Mouse (Mus musculus): ENCODE data around the gene Pin1rt1.

Pin1rt1 gene

GRCm38 (mm10) chr2:104712486-104712809 lies 3.7 kb downstream of the Pin1rt1 start:
- no peak for DNase-seq (ENCODE audit: low read depth)

GRCm38 (mm10) chr2:104711585-104712485 lies 4.3 kb downstream of the Pin1rt1 start, which contains the start of gene Tcp11l1:
Gene Tcp11l1 (minus strand): TSS chr2:104712169.
- DNase-seq (ENCODE audit: low read depth), result peak; percentile 19

GRCm38 (mm10) chr2:104710670-104711370 lies 5.4 kb downstream of the Pin1rt1 start:
- DNase-seq (ENCODE audit: low read depth), result no peak

GRCm38 (mm10) chr2:104709786-104710337 lies 6.3 kb downstream of the Pin1rt1 start:
- DNase-seq (ENCODE audit: low read depth), result no peak

- DNase-seq (ENCODE audit: low read depth), result no peak
Observed at GRCm38 (mm10) chr2:104704355-104704754, 11.8 kb downstream of the Pin1rt1 start.

- DNase-seq (ENCODE audit: low read depth), result no peak
Observed at GRCm38 (mm10) chr2:104703158-104703557, 13.0 kb downstream of the Pin1rt1 start.

- no peak for DNase-seq (ENCODE audit: low read depth)
Observed at GRCm38 (mm10) chr2:104699659-104700058, 16.5 kb downstream of the Pin1rt1 start.

GRCm38 (mm10) chr2:104692551-104692950 lies 23.6 kb downstream of the Pin1rt1 start:
- no peak for DNase-seq (ENCODE audit: low read depth)

GRCm38 (mm10) chr2:104690720-104691119 lies 25.5 kb downstream of the Pin1rt1 start:
- DNase-seq (ENCODE audit: low read depth), result no peak

GRCm38 (mm10) chr2:104688724-104689123 lies 27.5 kb downstream of the Pin1rt1 start:
- no peak for DNase-seq (ENCODE audit: low read depth)

- no peak for DNase-seq (ENCODE audit: low read depth)
Observed at GRCm38 (mm10) chr2:104688321-104688720, 27.9 kb downstream of the Pin1rt1 start.

GRCm38 (mm10) chr2:104687261-104687660 lies 28.9 kb downstream of the Pin1rt1 start:
- no peak for DNase-seq (ENCODE audit: low read depth)

GRCm38 (mm10) chr2:104685418-104685817 lies 30.8 kb downstream of the Pin1rt1 start:
- DNase-seq (ENCODE audit: low read depth), result peak; percentile 64

- DNase-seq (ENCODE audit: low read depth), result no peak
Observed at GRCm38 (mm10) chr2:104684771-104685170, 31.4 kb downstream of the Pin1rt1 start.

- DNase-seq (ENCODE audit: low read depth), result no peak
Observed at GRCm38 (mm10) chr2:104677326-104677725, 38.9 kb downstream of the Pin1rt1 start.

- no peak for DNase-seq (ENCODE audit: low read depth)
Observed at GRCm38 (mm10) chr2:104671724-104672123, 44.5 kb downstream of the Pin1rt1 start.

GRCm38 (mm10) chr2:104669122-104669804 lies 46.9 kb downstream of the Pin1rt1 start:
- peak; percentile 9 for DNase-seq (ENCODE audit: low read depth)

Measured in c-Kit-positive CD71-positive TER-119-negative erythroid progenitor cells, embryonic 14.5 days (primary cell).